Mouse (Mus musculus): ENCODE results near the gene Csk.

Csk gene

DNA sequence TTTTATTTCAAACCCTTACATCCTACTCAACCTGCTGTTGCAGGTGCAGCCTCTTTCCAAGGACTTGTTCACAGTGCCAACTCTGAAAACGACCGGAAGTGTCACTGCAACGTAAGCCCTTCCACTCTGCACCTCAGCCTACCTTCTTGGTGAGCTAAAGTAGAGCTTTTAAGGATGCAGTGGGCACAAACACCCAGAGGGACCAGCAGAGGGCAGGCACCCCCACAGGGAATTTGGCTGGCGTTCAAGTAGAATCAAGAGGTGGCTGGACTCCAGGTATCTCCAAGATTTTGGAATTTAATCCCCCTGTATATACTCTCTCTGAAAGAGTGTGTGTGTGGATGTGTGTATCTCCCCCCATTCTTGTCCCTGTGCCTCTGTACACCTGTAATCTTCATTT is 4.4 kb upstream of the Csk start:
- ATAC-seq (ENCODE audit: low TSS enrichment): no peak

DNA sequence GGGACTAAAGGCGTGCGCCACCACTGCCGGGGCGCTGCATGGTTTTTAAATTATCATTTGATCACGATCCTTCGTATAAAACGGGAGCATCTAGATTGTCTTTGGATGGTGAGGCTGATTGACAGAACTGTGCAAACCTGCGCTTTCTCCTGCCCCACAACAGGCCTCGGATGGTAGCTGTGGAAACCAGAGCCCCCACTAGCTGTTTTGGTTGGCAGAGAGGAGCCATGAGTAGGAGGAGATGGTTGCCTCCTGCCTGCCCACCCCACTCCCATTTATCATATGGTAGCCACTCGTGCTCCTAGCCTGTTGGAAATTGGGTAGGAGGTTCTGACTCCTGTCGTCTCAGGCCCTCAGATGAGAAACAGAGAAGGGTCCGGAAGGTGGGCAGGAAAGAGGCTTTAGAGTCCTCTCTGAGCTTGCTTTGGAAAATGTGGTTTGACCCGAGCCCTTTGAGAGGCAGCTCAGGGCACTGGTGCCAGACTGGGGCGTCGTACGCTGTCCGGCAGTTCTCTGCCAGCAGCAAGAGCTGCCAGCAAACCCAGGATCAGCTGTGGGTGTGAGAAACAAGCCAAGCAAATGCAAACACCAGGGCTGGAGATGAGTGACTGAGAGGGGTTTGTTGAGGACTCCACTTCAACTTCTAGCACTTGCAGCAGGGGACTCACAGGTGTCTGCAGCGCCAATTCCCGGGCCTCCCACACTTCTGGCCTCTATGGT is 3.4 kb upstream of the Csk start:
- ATAC-seq (ENCODE audit: low TSS enrichment): no peak

DNA sequence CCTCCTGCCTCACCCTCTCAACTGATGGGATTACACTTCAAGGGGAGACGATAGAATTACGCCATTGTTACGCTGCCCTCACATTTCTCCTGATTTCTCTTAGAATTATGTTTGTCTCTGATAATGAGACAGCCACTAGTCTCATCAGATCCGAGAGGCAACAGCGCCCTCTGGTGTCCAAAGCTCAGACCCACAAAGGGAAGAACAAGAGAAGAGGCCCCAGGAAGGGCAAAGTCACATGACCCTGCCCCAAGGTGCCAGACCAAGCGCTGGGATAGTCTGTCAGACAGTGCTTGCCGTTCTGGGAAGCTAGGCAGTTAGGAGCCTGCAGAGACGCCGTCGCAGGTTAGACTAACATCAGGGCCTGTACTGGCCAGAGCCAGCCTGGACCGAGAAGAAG is 2.3 kb upstream of the Csk start:
- ATAC-seq (ENCODE audit: low TSS enrichment): peak; percentile 74

DNA sequence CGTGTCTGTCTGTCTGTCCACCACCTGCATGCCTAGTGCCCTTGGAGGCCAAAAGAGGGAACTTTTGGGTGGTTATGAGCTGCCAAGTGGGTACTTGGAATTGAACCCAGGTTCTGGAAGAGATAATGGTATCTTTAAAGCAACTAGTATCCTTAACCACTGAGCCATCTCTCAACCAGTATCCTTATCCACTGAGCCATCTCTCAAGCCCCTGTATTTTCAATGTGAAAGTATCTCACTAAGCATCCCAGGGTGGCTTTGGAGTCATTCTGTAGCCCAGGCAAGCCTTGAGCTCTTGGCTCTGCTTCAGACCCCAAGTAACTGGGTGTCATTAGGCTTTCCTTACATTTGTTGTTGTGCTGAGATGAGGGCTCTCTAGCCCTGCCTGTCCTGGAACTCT is 1.5 kb upstream of the Csk start:
- ATAC-seq (ENCODE audit: low TSS enrichment): no peak

DNA sequence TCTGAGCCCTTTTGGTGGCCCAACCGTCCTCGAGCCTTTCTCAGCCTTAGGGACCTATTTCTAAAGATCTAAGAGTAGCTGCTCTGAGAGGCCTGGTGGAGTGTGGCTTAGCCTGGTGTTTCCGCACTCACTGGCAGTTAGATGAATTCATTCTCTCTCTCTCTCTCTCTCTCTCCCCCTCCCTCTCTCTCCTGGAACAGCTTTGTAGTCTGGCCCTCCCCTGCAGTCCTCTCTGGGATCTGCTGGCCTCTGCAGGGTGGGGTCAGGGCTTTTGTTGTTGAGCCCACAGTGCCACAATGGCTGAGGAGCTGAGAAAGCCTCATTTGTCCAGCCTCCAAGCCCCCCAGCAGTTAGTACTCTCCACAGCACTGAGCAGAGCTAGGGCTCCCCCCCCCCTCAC is 576 bp downstream of the Csk start:
- no peak for ATAC-seq (ENCODE audit: low TSS enrichment)

DNA sequence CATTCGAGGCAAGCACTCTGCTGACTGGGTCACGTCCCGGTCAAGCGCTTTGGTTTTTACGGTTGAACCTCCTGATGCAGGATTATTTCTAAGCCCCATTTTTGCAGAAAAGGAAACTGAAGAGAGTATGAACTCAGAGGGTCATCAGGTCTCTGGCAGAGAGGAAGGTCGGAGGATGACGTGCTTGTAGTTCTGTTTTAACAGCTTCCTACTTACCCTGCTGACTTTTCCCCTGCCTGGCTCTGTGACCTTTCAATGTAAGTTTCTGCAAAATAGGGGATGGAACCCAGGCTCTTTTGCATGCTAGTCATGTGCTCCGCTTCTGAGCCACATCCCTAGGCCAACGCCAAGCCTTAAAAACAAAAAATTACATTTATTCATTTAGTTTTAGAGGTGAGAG is 1.1 kb downstream of the Csk start:
- ATAC-seq (ENCODE audit: low TSS enrichment): no peak

DNA sequence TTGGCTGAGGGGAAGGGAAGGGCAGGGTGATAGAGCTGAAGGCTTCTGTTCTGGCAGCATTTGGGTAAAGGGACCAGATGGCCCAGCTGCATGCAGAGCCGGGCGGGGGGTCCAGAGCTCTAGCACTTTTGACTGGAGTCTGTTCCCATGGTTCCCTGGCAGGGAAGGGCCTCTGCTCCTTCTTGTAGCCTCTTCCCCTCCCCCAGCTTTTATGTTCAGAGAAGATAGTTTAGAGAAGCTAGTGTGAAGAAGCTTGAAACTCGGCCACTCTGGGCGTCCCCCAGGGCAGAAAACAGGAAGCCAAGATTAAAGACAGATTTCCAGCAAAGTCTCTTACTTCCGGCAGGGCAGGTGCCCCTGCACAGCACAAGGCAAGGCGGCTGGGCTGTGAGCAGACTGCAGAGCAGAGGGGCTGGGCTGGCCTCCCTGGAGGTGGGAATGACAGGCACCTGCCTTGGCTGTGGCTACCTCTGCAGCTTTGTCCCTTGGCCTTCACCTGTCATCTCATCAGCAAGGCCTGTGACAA is 2.6 kb downstream of the Csk start:
- no peak for ATAC-seq (ENCODE audit: low TSS enrichment)

DNA sequence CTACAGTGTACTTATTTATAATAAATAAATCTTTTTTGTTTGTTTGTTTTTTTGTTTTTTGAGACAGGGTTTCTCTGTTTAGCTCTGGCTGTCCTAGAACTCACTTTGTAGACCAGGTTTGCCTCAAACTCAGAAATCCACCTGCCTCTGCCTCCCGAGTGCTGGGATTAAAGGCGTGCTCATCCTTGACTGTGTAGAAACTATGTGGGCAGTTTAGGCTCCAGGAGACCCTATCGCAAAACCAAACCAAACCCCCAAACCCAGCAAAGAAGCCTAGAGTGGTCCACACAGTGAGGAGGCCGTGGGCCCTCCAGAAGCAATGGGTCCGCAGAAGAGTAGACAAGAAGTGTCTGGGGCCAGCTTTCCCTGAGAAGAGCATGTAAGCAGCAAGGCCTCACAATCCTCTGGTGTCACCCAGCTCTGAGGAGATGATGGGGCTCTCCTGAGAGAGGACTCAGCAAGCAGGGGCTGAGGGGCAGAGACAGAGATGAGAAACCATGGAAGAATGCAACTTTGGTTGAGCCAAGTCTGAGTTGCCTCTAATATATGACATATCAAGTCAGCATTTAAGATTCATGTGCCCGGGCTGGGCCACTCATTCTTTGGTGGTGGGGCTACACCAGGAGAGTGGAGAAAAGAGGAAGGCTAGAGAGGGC is 3.2 kb downstream of the Csk start:
- no peak for ATAC-seq (ENCODE audit: low TSS enrichment)

DNA sequence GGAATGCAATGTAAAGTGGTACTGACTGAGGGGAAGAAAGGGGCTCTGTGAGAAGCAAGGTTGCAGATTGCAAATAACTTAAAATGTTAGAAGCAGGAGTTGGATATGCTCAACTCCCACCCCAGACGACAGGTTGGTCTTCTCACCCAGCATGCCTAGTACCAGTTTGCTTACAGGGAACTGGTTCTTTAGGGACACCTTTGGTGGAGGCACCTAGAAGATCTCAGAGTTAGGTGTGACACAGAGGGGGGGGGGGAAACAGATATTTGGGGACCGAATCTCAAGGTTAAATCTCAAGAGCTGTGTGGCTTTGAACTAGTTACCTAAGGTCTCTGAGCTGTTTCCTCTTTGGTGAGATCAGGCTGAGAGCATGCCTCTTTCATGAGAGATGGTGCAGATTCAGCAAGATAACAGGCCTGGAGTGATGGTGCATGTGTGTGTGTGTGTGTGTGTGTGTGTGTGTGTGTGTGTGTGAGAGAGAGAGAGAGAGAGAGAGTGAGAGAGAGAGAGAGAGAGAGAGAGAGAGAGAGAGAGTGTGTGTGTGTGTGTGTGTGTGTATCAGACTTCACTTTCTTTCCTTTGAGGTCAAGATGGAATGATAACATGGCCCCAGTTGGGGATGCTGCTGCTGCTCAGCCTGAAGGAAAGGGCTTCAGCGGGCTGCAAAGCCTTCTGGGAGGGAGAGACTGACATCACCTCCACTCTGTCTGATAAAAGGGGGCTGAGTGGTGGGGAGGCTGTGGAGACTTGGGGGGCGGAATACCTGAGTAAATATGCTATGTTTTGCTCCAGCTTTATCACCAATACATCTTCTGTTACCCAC is 5.9 kb downstream of the Csk start:
- no peak for ATAC-seq (ENCODE audit: low TSS enrichment)

DNA sequence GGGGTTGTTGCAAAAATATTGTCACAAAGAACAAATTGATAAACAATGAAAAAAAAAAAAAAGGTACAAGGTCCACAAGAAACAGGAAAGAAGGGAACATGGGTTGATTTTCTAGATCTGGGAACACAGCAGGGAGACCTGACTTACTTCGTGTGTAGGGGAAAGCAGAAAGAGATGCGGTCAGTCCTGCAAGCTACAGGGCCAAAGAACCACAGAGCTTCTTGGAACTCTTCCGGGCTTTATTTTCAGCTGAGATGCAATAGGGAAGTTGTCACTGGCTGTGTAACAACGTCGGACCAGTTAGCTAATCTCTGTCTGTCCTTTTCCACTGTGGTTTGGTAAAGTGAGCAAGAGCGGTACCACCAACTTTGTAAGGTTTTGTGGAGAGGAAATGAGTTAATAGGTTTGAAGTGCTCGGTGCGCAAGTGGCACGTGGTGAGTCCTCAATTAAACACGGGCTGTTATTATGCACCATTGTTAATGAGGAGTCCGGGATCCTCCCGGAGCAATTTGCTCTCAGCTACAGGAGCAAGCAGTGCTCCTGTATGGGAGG is 6.8 kb downstream of the Csk start:
- ATAC-seq (ENCODE audit: low TSS enrichment): no peak

DNA sequence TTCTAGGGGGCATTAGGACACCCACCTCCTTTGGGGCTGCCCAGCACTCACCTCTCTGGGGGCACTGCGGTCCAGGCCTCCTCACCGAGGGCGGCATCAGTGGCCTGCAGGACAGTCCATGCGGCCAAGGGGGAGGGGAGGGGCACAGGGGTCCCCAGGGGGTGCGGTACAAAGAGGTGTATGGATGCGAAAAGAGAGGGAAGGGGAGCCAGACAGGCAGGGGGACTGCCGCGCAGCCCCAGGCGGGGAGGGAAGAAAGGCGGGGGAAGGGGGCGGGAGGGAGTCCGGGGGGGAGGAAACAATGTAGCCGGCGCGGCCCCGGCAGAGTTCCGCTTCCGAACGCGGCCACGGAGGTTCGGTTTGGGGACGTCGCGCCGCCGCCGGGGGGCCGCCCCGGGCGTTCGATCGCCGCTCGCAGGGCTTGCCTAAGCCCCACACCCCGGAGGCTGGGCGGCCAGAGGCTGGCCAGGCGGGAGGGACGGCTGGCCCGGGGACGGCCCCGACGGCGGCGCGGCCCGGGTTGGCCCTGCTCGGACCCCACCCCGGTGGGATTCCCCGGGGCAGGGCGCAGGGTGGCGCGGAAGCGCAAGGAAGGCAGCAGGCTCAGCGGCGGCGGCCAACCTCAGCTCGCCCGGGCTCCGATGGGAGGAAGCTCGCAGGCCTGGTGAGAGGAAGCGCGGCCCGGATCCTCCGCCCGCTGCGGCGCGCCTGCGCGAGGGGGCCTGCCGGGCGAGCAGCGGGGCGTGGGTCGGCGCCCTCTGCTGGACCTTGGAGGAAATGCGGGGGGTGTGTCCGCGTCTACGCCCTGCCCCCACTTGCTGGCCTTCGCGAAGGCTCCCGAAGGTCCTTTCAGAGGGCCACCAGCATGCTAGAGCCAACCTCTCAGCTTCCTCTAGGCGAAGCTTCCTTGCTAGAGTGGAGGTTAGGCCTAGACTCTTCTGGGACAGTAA is 8.2 kb downstream of the Csk start:
- ATAC-seq (ENCODE audit: low TSS enrichment): peak; percentile 91

DNA sequence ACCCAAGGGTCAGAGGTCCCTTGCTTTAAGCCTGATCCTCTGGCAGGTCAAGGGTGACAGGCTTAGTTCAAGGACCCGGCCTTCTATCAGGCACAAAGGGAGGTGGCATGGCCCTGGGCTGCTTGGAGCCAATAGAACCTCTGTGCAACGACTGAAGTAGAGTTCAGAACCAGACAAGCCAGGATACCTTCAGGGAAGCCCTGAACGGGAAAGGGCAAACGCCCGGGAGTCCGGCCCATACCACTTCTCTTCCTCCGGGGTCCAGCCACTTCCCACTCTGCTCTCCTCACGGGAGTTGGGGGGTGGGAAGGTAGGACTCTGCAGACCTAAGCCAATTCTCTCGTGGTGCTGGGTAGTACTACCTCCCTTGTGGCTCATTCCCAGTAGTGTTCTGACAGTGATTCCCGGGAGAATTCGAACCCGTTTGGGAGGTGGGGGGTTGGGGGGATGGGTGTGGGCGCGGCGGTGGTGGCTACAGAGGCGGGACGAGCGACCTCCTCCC is 8.9 kb downstream of the Csk start:
- no peak for ATAC-seq (ENCODE audit: low TSS enrichment)

DNA sequence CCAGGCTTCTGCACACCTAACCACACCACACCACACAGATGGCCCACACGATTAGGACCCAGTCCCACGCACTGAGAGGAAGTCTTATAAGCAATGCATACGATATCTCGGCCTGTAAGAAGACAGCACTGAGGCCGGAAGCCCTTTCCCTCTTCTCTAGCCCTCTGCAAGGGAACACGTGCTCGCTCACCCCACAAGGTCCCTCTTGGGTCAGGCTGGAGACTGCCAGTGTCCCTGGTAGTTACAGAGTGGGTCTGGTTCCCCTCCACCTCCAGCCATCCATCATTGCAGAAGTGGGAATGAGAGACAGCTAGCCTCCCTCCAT is 9.6 kb downstream of the Csk start:
- ATAC-seq (ENCODE audit: low TSS enrichment): no peak

DNA sequence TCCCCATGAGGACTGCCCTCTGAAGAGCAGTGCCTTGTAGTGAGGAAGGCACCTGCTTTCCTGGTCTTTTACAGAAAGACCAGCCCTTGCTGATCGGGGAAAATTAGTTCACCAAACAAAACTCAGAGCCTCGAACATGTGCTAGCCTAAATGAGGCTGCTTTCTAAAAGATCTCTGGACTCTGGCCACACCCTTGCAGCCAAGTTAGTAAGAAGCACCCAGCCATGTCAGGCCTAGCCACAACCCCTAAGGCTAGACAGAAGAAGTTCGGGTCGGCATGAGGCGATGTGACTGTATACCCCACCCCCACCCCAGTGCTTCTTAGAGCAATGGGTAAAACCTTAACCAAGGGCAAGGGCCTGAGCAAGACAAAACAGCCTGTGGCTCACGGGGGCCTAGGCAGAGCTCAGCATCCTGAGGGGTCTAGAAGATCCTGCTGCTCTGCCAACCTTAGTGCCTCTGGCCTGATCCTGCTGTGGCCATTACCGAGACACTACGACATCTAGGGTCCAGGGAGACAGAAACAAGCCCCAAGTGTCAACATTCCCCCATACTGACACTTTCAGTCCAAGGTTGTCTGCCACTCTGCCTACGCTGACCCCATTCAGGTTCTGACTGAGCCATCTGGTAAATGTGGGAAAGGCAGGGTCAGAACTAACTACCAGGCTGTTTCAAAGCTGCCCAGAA is 10.1 kb downstream of the Csk start:
- ATAC-seq (ENCODE audit: low TSS enrichment): no peak

DNA sequence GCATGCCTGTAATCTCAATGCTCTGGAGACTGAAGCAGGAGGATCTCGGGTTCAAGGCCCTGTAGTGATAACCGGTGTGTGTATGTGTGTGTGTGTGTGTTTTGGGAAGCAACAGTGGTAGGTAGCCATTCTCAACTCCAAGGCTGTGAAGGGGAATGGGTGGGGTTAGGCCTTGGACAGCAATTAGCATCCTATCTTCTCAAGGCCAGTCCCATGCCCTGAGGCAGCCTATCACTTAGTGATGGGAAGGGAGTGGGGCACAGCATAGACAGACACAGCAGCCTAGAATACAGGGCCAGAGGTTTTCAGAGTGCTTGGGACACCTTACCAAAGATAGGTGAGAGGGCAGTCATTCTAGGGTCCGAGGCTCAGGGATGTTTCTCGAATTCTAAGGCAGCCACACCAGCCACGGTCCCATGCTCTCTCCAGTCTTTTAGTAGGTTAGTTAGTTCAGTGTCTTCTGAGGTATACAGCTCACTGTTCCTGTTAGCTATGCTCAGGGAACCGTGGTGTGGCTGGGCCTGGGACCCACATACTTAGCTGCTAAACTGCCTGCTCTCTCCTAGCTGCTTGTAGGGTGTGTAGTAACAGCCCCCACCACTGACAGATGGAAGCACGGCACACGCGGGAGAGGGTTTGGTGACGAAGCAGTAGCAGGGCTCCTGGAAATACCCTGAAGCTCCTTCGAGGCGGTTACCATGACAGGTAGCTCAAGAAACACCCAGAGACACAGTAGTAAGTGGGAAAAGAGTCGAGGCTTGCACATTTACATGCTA is 11.5 kb downstream of the Csk start:
- ATAC-seq (ENCODE audit: low TSS enrichment): no peak

DNA sequence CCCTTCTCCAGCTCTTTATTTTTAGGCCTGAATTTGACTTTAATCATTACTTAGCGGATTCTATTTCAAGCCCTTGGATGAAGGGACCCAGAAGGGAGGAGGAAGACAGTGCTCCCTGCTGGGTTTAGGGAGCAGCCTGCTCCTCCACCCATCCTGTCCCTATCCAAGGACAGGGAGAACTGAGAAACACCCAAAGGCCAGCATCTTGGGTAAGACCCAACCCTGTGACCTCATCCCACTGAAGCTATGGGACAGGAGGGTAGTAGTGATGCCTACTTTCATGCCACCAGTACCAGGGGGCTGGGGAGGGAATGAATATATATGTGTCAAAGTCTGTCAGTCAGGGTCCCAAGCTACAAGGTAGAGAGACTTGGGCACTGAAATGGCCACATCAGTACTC is 12.4 kb downstream of the Csk start:
- ATAC-seq (ENCODE audit: low TSS enrichment): no peak; the same call in 1 of the 2 replicates

DNA sequence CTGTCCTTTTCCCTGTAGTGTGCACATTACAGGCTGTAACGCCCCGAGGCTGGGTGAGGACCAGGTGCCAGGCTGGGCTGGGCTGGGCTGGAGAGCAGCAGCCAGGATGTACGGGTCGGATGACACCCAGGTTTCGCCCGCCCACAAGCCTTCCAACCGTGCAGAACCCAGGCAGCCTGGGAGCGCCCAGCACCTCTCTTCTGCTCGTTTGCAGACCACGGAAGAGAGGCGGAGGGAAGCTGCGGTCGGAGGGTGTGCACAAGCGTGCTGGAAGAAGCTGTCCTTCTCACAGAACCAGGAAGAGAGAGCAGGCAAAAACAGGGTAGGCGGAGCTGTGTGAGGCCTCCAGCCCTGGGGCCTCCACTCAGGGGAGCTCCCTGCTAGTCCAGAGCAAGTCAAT is 13.0 kb downstream of the Csk start:
- ATAC-seq (ENCODE audit: low TSS enrichment): peak; percentile 38; the same call in 1 of the 2 replicates

DNA sequence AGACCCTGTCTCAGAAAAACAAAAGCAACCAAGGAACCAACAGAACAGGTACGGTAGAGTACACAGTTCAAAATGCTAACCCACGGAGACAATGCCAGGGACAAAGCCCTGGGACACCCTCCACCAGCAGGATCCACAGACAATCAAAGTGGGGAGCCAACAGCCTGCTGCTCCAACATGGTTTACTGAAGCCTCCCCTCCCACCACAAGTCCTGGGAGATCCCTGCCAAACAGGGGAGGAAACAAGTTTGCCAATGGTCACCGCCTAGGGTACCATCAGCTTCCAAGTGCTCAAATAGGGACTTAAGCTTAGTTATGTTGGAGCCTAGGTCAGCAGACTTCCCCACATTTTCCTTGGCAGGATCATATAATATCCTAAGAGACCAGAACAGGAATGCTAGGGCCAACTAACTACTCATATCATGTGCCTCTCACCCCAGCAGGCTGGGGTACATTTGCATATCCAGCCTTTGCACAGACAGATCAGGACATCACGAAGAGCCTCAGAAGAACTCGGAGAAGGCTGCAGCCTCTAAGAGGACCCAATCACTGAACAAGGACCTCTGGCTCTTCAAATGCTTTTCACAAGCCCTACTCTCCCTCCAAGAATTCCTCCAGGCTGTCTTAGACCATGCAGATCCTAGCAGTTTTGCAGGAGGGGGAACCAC is 13.6 kb downstream of the Csk start:
- no peak for ATAC-seq (ENCODE audit: low TSS enrichment)

Data from frontal cortex, adult (tissue).